Mouse (Mus musculus) v-Abl transformed pro-B cells (cell line): ENCODE measurements around the gene Gm5767.

Experiments
- in situ Hi-C, 2 experiments: fragments of 400-800 bp; cut with MboI; formaldehyde crosslinking; loops; one replicate each; pipeline ENCODE4 v1.15.1; 2025; ENCODE audit not compliant: unreplicated experiment in 2 of 2

The Gm5767 gene

DNA sequence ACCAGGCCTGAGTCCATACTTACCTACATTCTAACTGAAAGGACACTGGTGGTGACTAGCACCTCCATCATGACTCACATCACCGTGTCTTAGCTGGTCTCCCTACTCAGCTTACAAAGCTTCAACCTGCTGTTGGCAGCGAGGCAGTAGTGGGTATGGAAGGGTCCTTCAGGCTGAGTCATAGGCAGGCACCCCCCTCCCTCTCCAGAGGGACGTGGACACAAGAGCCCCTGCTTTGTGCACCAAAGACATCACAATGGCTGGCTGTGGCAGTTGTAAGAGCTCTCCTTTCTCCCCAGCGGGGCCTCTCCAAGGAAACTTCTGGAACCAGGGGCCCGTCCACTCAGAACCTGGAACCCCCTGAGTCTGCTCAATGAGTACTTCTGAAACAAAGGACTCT, at the start of gene Gm5767:
Gene Gm5767, plus strand, starts transcription at position 301 of the 400 bp plus-strand sequence.
- in situ Hi-C loops, result loop anchor here in 1 of 2 experiments (5.0 kb wide), 1 partner anchor 187 kb away; no protein-coding TSS in a partner anchor

DNA sequence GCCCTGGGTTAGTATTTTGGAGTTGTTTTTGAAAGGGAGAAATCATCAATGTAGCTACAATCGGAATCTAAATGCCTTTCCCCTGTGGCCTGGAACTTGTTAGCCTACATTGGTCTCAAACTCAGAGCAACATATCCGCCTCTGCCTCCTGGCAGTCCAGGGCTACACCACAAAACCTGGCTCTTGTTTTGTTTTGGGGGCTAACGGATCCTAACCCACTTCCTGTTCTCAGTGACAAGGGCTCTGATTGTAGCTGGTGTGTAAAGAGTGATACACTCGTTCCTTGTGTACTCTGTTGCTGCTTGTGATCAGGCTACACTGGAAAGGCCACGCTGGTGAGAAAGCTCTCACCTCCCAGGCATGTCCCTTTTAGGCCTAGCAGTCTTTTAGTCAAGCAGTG, 49.1 kb upstream of the Gm5767 start:
- in situ Hi-C loops, result no loop called here

DNA sequence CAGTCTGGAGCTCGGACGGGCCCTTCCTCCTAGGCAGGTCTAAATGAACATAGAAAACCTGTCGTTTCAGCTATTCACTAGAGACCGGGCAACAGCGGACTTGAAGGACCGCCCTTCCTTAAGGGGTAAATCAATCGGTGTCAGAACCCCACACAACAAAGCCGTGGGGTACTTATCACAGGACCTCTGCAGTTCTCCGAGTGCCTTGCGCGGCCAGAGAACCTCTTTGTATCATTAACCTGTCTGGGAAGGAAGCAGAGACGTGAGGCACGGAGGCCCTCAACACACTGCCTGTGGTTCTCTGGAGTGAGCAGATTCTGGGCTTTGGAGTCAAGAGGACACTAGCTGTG, 43.7 kb upstream of the Gm5767 start:
- in situ Hi-C loops, result loop anchor here in 1 of 2 experiments (5.0 kb wide), 1 partner anchor 35 kb away; the partner anchor contains the start of gene Carhsp1

DNA sequence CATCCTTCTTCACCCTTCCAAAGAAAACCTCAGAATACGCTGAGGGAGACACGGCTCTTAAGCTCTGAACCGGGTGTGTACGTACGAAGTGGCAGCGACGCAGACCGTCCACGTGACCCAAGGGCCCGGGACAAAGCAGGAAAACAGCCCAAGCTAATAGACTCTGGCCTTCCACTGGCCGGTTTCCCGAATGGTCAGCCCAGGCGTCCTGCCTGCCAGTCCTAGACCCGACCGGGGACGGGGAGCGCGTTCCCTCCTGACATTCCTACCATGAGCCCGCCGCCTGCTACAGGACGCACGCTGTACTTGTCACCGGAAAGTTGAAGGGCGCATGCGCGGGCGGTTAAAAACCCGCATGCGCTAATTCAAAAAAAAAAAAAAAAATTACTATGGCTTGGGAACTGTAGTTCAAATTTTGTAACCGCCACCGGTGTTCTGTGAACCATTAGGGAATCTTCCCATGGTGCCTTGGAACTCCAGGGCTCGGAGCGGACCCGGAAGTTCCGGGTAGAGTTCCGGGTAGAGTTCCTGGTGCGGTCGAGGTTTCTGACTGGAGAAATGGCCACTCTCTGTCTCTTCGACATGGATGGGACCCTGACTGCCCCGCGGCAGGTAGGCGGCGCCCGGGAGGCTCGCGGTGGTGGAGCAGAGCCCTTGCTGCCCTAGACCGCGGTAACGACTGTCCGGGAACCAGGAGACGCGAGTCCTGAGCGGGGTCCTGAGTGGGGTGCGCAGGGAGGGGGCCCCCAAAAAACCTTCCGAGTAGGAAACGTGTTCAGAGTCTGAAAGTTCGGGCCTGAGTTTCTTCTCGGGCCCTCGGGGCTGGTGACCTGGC, 43.1 kb upstream of the Gm5767 start, which contains the start of the genes Pmm2 and Tmem186:
Gene Pmm2, plus strand, starts transcription at position 458 of the 835 bp plus-strand sequence.
Gene Tmem186, minus strand, starts transcription at position 496 of the 835 bp plus-strand sequence.
- in situ Hi-C loops, result loop anchor here in 1 of 2 experiments (5.0 kb wide), 1 partner anchor 35 kb away; the partner anchor contains the start of gene Carhsp1

DNA sequence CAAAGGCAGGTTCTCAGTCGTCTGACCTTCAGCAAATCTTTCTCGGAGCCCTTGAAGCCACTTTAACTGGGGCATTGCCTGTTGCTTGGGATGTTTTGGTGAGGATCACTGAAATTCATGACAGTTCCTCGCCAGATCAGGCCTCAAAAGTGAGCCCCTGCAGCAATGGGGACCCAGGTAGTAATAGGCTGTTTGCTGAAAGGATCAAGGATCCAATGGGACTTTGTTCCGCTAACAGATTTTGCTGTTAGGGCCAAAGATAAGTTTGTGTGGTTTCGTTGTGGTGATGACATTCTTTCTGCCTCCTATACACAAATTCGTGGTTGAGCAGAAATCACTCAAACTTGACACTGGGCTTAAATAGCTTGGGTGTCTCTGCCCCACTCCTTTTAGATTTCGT, 42.4 kb upstream of the Gm5767 start:
- in situ Hi-C loops, result loop anchor here in 1 of 2 experiments (5.0 kb wide), 1 partner anchor 34 kb away; the partner anchor contains the start of gene Carhsp1

DNA sequence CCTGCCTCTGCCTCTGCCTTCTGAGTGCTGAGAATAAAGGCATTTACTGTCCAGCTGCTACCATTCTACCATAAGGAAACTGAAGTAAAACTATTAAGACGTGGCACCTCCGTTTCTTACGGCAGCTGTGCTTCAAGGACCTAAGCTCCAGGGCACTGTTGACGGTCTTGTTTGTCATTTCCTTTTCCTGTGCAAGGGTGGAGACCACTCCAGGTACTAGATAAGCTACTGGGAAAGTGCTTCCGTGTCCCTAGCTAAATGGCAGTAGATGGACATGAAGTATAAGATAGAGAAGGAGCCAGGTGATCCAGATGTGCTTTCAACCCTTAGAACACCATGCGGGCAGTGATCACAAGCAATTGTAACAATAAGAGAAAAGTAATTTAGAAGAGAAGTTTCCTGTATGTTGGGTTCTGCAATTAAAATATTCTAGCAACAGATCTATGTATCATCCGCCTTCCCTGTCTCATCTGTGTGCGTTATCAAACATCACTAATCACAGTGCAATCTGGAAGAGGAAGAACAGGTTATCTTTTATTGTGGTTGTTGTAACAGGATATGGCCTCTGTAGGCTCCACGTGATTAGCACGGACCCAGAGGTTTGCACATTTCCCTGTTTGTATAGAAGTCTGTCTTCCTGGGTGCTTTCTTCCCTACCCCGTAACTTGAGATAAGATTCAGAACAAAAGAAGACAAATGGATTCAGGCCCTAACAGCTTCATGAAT, 40.9 kb upstream of the Gm5767 start:
- in situ Hi-C loops, result loop anchor here in 1 of 2 experiments (5.0 kb wide), 1 partner anchor 33 kb away; the partner anchor contains the start of gene Carhsp1

DNA sequence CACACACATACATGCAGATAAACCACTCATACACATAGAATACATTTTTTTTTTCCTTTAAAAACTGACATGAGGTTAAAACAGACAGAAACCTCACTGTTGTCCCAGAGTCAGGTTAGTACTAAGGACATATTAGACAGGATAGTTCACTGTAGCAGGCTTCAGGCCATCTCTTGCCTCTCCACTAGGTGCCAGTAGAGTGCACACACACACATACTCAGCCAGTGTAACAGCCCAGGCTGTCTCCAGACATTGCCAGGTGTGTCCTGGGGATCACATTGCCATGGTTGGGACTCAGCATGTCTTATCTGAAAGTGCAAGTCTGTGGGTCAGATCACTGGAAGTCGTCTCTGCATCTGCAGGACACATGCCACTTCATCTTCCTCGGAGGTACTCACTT, 36.7 kb upstream of the Gm5767 start:
- in situ Hi-C loops, result no loop called here

DNA sequence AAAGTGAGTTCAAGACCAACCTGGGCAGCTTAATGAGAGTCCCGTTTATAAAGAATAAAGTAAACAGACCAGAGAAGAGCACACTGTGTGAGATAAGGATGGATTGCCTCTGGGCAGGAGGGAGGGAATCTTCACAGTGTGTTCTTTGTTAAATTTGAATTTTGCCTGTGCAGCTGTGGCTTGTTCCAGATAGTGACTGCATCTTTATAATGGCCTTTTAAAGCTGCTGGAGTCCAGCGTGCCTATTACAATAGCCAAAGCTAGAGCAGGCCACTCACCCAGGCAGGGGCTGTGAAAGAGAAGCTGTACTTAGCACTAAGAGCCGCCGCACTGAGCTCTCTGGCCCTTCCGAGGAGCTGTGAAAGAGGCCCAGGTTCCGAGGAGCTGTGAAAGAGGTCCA, 35.0 kb upstream of the Gm5767 start:
- in situ Hi-C loops, result no loop called here

DNA sequence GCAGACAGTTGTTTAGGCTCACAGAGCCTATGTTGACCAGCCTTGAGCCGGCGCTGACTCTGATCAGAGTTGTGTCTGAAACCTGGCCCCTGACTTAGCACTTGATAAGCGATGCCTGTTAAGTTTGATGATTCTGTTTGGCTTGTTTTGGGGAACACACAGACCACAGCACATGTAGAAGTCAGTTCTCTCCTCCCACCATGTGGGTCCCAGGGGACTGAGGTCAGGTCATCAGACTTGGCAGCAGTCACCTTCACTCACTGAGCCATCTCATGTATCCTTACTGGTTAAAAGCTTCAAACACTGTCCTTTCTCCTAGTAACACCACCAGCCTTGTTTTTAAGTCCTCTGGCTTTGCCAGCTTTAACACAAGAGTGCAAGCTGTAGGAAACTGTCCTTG, 30.6 kb upstream of the Gm5767 start:
- in situ Hi-C loops, result no loop called here

DNA sequence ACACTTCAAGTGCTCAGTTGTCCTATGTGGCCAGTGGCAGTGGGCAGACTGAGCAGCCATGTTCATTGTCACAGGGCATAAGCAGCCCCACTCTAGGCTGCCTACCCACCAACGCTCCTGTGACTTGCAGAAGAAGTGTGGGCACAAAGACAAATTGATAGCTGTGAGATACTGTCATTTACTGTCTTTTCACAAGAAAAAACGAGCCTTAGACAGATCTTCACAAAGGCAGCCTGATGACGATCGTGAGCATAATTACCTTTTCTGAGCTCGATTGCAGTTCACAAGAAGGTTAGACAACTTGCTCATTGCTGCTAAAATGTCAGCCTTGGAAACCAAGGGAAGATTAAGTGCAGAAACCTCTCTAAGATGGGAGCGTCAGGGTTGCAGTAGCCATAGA, 25.5 kb upstream of the Gm5767 start:
- in situ Hi-C loops, result no loop called here

DNA sequence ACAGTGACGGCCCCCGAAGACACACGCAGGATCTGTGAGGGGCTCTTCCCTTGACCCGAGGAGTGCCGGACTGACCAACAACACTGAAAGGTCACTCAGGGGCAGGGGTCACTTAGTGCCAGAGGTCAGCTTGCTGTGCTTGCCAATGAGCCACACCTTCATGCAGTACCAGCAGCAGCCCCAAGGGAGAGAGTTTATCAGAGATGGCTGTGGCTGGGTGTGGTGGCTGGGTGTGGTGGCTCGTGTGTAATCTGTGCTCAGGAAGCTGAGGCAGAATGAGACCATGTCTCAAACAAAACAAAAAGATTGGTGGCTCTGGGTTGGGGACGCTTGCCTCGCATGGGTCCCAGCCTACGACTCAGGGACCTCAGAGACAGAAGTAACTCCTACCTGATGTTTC, 25.0 kb upstream of the Gm5767 start:
- in situ Hi-C loops, result no loop called here

DNA sequence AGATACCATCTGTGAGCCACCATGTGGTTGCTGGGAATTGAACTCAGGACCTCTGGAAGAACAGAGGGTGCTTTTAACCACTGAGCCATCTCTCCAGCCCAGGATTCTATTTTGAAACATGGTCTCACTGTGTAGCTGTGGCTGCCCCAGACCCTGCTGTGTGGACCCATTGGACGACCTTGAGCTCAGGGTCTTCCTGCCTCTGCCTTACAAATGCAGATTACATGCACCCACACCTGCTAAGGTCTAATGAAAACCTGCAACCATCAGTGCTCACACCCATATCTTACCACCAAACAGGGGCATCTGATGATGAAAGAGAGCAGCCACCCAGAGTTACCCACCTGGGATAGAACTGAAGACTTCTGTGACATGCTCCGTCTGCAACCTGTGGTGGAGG, 24.3 kb upstream of the Gm5767 start:
- in situ Hi-C loops, result no loop called here

DNA sequence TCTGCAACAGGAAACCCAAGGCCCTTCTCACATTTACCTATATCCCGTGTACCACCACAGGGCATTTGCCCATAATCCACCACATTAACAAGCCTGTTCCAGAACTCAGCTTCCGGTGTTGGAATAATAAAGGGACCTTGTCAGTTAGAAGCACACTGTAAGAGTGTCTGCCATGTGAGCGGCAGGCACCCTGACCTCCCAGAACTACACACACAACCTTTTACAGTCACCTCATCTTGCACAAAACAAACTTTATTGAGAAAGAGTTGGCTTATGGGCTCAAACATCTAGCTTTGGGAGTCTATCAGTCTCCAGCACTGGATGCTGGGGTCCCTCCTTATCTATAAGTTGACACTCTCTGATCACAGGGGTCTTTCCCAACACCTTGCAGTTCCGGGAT, 22.2 kb upstream of the Gm5767 start:
- in situ Hi-C loops, result no loop called here

DNA sequence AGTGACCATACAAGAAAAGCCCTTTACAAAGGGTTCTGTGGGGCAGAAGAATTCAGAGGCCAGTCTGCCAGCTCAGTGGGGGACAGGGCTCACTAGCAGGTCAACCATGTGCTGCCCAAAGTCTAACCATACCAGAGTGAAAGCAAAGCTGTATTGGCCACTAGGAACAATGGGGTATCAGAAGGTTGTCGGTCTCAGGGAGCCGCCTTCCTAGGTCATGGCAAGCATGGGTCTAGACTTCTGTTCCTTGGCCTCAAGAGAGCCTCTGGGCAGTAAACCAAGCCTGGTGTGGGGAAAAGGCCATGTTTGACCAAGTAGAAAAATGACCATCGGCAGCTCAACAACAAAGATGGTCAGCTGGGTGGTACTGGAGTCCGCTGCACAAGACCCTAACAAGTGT, 21.8 kb upstream of the Gm5767 start:
- in situ Hi-C loops, result no loop called here

DNA sequence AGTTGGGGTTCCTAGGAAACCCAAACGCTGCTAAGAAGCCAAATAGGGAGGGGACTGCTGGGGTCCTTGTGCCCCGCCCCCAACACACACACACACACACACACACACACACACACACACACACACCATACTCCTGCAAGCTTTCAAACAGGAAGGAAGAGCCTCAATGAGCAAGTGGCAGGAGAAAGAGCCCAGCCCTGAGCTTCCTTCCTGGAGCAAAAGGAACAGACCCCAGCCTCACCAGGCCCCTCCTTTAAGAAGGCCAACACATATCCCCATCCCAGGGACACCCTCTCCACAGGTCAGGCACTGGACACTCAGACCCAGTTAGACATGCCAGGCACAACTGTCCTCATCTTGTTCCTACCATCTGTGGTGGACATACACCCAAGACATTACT, 17.5 kb upstream of the Gm5767 start:
- in situ Hi-C loops, result no loop called here

DNA sequence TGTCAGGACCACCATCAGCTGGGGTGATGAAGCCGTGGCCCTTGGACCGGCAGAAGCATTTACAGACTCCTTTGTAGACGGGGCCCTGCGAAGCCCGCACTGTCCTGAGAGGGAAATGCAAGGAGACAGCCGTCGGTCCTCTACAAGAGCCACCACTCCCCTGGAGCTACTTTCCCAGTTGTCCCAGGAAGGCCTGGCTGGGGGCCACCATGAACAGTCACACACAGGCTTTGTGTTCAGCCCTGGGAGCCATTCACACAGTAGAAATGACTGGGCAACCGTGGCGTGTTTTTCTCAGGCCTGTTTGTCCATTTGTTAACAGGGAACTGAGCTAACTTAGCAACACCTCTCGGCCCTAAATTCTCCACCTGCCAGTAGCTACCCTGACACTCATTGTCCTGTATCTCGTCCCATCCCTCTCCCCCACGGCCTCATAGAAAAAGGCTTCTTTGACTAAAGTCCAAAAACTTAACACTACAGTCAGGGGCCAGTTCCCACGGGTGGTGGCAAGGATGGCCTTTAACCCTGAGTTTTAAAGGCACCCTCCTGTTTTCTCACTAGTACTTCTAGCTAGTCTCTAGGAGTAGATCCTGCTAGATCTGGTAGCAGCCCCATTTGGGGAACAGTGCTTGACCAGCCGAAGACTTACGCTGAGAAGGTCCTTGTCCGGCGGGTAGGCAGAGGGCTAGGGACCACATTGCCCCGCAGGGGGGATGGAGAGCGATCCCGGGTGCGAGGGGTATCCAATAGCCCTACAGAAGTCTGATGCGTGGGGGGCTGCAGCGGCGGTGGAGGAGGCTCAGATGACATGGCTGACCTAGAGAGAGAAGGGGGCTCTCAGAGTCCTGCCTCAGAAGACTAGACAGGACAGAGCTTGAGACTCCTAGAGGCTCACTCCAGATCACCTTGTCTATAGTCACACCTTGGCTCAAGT, 16.7 kb upstream of the Gm5767 start:
- in situ Hi-C loops, result no loop called here

DNA sequence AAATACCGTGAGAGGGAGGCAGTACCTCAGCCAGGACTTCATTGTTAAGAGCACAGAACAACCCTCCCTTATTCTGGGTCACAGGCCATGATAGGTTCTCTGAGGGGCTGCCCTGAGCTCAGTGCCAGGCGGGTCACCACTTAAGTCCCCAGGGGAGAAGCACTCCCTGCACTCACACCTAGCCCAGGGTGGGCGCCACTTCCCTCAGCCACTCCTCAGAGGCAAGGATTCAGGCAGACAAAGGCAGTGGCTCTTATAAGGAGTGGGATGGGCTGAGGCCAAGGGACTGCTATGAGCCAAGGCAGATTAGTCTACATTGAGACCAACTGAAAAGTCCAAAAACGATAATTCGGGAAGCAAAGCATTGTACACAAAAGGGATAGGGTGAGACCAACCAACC, 15.2 kb upstream of the Gm5767 start:
- in situ Hi-C loops, result no loop called here

DNA sequence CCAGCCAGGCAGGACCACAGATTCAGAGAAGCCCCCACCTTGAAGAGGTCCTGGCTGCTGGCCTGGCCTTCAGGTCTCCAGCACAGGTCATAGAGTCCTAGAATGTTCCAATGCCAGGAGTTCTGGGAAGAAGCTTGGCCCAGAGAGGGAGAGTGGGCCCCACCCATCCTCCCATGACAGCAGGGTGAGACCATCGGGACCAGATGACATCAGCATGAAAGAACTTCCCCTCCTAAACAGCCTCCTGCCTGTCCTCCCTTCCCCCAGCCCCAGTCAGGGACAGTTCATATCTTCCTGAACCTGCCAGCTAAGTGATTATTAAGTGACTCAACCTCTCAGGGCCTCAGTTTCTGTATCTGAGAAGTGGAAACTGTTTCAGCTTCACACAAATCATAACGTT, 14.1 kb upstream of the Gm5767 start:
- in situ Hi-C loops, result no loop called here

DNA sequence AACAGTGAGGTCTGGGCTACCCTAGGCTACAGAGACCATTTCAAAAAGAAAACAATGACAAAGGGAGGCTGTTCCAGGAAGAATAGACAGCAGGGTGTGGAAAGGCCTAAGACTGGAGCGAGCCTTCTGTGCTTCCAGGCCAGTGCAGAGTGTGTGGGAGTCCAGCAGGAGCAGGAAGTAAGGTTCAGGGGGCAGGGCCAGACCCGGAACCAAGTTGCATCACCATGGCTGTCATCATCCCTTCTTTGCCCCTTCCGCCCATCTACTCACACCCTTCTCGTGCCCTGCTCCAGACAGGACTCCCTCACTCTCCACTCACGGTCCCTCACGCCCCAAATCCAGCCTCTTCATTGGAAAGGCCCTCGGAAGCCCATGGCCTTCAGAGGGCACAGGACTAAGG, 13.3 kb upstream of the Gm5767 start:
- in situ Hi-C loops, result no loop called here

DNA sequence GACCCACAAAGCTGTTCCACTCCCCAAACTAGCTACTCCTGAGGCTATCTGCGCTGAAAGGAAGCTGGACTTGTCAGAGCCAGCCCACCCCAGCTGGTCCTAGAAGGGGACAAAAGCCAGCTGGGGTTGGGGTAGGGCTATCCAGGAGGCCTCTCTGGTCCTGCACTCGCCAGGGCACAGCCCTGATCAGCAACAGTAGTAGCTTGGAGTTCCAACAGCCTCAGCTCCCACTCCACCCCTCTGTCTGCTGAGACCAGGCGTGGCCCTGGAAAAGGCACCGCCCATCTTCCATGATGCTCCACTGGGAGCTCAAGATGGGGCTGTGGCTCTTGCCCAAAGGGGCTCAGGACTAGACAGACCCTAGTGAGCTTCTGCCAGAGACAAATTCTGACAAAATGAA, 12.8 kb upstream of the Gm5767 start:
- in situ Hi-C loops, result no loop called here
